Mouse (Mus musculus): ENCODE results near the gene Usp25. TPM values are rescaled to one million over a fixed set of nuclear protein-coding genes. Genes with fewer than 3 reads are reported as not detected.

Gene Usp25
- total RNA-seq, 2 experiments from 2014 or later: 27.1 to 30.8 TPM

- no peak for DNase-seq (ENCODE audit: low spot score in 2 of 2)
These were observed 16.9 kb downstream of the Usp25 start for GRCm38 (mm10) chr16:77030435-77030834.

GRCm38 (mm10) chr16:77034329-77034728 lies 20.8 kb downstream of the Usp25 start:
- DNase-seq (ENCODE audit: low spot score in 2 of 2): no peak

GRCm38 (mm10) chr16:77034751-77035150 lies 21.2 kb downstream of the Usp25 start:
- DNase-seq (ENCODE audit: low spot score in 2 of 2): no peak

GRCm38 (mm10) chr16:77041573-77041972 lies 28.1 kb downstream of the Usp25 start:
- no peak for DNase-seq (ENCODE audit: low spot score in 2 of 2)

- no peak for DNase-seq (ENCODE audit: low spot score in 2 of 2)
These were observed 30.0 kb downstream of the Usp25 start for GRCm38 (mm10) chr16:77043499-77043898.

DNA sequence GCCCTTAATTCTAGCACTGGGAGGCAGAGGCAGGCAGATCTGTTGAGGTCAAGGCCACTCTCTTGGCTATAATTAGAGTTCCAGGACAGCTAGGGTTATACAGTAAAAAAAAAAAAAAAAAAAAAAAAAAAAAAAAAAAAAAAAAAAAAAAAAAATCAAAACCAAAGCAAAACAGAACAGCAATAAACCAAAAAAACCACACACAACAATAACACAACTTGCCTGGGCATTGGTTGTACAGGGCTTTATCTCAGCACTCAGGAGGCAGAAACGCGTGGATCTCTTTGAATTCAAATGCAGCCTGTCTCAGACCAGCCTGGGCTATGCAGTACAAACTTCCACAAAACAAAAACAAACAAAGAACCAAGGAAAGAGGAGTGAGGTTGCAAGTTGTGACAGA lies 40.7 kb downstream of the Usp25 start:
- DNase-seq (ENCODE audit: low spot score in 2 of 2): no peak

GRCm38 (mm10) chr16:77055519-77056159 lies 42.1 kb downstream of the Usp25 start:
- DNase-seq (ENCODE audit: low spot score in 2 of 2): no peak

- no peak for DNase-seq (ENCODE audit: low spot score in 2 of 2)
These were observed 42.6 kb downstream of the Usp25 start for GRCm38 (mm10) chr16:77056160-77056520.

GRCm38 (mm10) chr16:77058567-77058966 lies 45.1 kb downstream of the Usp25 start:
- DNase-seq (ENCODE audit: low spot score in 2 of 2): peak; percentile 17 to 21

DNA sequence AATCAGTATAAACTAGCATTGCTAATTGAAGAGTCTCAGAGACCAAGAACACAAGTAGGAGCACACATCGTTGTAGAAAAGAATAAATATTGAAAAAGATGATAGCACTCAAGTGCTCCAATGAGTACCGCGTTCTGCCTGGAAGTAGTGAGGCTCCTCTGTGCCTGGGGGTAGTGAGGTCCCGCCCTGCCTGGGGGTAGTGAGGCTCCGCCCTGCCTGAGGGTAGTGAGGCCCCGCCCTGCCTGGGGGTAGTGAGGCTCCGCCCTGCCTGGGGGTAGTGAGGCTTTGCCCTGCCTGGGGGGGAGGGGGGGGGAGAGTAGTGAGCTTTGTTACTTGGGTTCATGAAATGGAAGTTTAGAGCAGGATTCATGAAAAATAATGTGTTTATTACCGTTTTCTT lies 46.7 kb downstream of the Usp25 start:
- DNase-seq (ENCODE audit: low spot score in 2 of 2): no peak

- DNase-seq (ENCODE audit: low spot score in 2 of 2): no peak
These were observed 50.4 kb downstream of the Usp25 start for GRCm38 (mm10) chr16:77063916-77064315.

- DNase-seq (ENCODE audit: low spot score in 2 of 2): peak; percentile 19 to 31
These were observed 63.6 kb downstream of the Usp25 start for GRCm38 (mm10) chr16:77076954-77077735.

- no peak for DNase-seq (ENCODE audit: low spot score in 2 of 2)
These were observed 64.2 kb downstream of the Usp25 start for GRCm38 (mm10) chr16:77077736-77078005.

DNA sequence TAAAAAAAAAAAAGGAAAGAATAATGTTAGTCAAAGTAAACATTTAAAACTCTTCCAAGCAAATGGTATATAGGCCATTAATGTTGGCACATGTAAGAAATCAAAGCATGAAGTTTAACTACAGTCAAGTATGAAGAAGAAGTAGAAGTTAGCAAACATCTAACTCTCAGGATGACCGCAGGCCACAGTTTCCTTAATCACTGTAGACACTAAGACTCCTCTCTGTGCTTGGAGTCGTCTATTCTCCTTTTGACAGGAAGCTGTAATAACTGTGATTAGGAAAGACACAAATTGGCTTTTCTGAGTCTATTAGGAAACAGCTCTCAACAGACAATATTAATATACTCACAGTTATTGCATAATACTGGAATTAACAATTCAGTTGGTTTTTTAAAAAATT lies 70.6 kb downstream of the Usp25 start:
- DNase-seq (ENCODE audit: low spot score in 2 of 2): no peak

GRCm38 (mm10) chr16:77089806-77090205 lies 76.3 kb downstream of the Usp25 start:
- no peak for DNase-seq (ENCODE audit: low spot score in 2 of 2)

- DNase-seq (ENCODE audit: low spot score in 2 of 2): no peak
These were observed 80.0 kb downstream of the Usp25 start for GRCm38 (mm10) chr16:77093526-77093925.

DNA sequence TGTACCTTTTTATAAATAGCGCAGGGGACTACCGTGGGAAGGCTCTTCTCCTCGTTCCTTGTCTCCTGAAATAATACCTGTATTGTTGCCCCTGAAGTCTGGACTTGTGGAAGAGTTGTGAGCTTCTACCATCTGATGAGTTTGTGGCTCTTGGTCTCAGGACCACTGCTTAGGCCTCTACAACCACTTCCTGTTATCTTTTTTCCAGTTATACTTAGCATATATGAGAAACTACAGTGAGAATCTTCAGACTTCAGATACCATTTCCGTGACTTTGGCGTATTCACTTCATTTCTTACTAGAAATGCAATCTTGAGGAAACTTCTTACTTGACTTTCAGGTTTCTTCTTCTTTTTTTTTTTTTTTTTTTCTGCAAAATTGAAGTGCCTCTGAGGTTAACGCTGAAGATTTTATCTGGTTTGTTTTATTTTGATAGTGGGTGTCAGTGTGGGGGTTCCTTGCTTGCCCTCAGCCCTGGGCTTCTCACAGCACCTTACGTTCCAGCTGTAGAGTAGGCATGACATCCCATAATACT lies 81.6 kb downstream of the Usp25 start:
- no peak for DNase-seq (ENCODE audit: low spot score in 2 of 2)

GRCm38 (mm10) chr16:77099018-77099869 lies 85.7 kb downstream of the Usp25 start:
- DNase-seq (ENCODE audit: low spot score in 2 of 2): peak; percentile 87 to 89

GRCm38 (mm10) chr16:77103637-77104264 lies 90.2 kb downstream of the Usp25 start:
- DNase-seq (ENCODE audit: low spot score in 2 of 2): no peak

DNA sequence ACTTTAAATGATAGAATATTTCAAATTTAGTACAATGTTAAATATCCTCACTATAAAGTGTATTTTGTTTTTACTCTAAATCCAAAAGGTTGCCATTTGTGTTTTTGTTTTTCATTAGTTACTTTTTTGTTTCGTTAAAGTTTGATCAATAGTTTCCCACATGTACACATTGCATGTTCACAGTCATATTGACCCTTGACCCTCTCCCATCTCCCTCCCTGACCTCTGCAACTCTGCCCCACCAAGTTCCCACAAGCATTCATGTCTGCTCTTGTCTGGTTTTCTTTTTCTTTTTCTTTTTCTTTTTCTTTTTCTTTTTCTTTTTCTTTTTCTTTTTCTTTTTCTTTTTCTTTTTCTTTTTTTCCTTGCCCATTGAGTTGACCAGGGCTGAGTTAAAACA lies 97.8 kb downstream of the Usp25 start:
- no peak for DNase-seq (ENCODE audit: low spot score in 2 of 2)

DNA sequence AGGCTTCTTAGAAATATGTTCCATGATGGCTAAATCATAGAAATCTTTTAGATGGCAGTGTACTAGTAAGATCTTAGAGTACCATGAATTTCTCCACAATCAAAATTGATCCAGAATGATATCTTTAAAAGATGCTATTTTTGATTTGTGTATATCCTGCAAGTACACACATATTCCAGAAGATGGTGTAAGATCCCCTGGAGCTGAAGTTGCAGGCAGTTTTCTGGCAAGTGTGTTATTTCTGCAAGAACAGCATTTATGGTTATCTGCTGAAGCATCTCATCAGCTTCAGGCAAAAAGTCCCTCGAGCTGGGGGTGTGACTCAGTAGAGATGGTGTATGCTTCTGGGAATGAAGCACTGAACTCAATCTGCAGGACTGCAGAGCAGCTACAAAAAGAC lies 112.4 kb downstream of the Usp25 start:
- DNase-seq (ENCODE audit: low spot score in 2 of 2): no peak
